Mouse (Mus musculus) retina, postnatal 7 days (tissue): ENCODE data around the gene Upp2.

ENCODE experiments used
- DNase-seq: peaks from one replicate; pipeline ENCODE4 v3.0.0-alpha.2; 2012; ENCODE audit warnings: low read depth, low spot score

Upp2 gene

DNA sequence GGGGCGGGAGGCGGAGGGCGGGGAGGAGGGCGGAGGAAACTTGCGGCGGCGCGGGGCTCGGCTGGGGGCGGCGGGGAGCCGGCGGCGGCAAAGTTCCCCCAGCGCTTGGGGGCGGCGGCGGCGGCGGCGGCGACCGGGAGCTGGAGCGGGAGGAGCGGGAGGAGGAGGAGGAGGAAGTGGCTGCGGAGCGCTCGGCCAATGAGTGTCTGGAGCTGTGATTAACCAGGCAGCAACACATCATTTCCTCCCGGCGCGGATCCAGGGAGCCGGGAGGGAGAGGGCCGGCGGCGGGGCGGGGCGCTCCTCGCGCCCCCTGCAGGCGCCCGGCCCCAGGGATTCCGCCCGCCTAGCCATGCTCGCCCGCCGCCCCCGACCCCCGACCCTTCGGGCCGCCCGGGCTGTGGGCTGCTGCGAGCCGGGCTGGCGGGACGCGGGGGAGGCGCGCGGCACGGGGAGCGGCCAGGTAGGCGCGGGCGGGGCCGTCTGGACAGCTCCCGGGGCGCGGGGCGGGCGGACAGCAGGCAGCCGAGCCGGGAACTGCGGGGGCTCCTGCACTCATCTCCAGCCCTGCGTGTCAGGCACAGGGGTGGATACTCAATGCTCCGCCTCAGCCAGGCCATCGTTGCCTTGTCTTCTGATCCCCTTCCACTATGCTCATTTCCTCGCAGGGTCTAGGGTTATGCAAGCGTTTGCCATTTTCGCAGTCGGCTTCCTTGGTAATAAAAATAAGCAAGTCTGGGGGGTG, at the start of gene Upp2, which contains the start of gene Acvr1:
Gene Upp2, plus strand, starts transcription at position 233 of the 745 bp plus-strand sequence.
Gene Acvr1, minus strand, starts transcription at position 92 of the 745 bp plus-strand sequence.
- DNase-seq, result peak; percentile 79

DNA sequence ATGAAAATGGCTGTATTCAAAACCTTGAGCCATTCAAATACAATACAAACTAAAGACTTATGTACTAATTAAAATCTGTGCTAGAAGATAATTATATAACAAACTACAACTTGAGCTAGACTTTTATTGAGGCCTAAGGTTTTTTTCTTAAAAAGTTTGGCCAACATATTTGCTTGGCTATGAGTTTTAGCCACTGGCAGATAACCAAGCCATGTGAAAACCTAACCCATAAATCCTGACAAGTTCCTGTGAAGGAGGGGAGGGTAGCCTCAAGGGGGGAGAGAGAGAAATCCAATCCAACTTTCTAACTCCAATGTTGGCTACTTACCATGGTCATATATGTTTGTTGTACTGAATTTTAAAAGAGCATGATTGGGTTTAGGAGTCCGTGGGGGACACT, 48.6 kb upstream of the Upp2 start:
- DNase-seq, result no peak

DNA sequence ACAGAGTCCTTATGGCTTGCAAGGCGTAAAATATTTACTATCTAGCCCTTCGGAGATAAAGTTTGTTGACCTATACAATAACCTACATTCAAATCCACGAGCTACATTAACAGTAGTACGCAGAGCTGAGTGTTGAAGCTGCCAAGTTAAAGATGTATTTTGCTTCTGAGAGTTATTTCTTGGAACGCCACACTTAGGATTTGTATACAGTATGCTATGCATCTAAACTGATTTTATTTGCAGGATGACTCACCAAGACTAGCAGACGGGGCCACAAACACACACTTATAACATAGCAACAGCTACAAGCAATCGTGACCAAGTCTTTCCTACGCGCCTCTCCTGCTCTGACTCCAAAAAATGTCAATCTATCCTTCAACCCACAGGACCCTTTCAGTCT, 46.4 kb upstream of the Upp2 start:
- no peak for DNase-seq

DNA sequence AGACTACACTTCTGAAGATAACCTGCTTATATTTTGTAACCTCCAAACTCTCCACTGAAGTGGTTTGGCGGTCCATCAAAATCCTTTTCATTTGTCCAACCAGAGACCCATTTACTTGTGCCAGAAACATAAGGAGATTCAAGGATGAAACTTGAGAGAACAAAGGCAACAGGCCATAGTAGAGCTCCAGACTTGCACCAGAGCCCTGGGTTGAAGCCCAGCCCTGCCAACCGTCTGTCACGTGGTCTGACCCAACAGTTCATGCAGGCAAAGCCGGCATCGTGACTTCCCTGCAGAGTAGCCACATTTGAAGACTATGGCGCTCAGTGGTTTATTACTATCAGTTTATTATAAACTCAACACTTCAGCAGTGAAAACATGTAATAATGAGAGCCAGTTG, 45.5 kb upstream of the Upp2 start:
- no peak for DNase-seq

DNA sequence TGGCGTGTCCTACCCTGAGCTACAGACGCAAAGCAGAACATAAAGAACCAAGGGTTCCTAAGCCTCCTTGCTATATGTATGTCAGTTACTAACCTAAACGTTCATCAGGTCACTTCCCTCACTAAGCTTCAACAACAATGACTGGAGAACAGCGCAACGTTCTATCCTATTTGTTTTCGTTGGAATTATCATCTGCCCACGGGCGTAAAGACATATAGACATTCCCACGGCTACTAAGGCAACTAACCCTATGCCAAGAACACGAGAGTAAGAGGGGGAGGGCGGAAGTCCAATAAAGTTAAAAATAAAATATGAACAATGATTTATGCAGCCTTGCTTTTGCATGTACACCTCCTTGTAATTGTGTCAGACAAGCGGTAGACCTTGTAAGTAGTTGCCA, 44.0 kb upstream of the Upp2 start:
- no peak for DNase-seq

DNA sequence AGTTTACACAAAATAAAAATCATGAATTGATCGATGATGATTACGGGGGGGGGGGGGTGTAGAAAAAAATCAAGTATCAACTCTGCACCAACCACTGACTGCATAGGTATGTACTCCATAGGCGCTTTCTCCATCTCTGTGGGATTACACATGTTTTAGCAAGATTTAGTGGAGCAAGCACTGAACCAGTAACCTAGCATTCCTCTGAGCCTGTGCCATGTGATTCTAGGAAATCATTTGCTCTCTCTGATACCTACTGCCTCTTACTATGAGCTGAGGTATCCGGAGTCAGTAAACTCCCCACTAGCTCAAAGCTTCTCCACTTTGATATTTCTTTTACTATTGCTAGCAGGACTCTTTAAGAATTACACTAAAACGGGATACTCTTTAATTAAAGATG, 43.2 kb upstream of the Upp2 start:
- no peak for DNase-seq

DNA sequence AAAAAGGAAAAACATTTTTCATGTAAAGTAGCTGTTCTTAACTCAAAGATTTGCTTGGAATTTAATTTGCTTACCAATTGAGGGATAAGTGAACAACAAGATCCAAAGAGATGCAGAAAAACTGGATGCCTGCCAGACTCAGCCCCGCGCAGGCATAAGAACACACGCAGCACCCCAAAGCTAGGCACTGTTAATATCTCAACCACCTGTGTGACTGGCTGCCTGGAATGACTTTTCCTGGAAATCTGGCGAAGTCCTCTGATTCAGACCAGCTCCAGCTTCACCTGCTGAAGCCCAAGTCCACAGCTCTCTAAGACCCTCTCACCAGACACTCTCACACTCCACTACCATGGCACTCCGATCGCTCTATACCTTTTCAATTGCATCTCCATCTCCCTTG, 42.7 kb upstream of the Upp2 start:
- DNase-seq, result no peak

DNA sequence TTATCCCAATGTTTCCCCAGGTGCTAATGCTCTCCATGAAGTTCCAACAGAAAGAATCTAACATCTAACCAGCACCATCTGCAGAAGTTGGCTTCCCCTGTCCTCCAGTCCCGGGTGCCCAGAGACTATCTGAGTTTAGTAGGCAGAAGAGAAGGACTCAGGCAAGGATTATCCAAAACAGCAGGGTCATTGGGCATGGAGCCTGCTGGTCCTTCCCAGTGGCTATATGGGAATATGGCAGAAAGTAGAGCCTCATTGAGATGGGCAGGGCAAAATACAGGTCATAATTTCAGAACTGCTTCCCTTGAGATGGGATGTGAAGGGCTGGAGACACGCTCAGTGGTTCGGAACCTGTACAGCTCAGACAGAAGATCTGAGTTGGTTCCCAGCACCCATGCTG, 39.3 kb upstream of the Upp2 start:
- DNase-seq, result no peak

DNA sequence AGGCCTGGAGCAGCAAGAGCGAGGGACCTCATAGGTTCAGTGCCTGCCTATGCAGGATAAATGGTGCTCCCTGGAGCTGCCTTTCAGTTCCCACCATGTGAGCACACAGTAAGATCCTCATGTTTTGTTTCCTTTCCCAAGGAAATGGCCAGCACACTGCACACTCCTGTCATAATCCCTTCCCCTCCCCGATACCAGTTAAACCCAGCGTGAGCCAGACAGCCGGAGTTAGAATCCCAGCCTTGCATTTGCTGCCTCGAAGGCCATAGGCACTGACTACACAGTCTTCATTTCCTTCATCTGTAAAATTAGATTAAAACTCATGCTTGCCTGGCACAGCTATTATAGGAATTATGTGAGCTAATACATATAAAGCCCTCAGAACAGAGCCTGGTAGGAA, 37.7 kb upstream of the Upp2 start:
- no peak for DNase-seq

DNA sequence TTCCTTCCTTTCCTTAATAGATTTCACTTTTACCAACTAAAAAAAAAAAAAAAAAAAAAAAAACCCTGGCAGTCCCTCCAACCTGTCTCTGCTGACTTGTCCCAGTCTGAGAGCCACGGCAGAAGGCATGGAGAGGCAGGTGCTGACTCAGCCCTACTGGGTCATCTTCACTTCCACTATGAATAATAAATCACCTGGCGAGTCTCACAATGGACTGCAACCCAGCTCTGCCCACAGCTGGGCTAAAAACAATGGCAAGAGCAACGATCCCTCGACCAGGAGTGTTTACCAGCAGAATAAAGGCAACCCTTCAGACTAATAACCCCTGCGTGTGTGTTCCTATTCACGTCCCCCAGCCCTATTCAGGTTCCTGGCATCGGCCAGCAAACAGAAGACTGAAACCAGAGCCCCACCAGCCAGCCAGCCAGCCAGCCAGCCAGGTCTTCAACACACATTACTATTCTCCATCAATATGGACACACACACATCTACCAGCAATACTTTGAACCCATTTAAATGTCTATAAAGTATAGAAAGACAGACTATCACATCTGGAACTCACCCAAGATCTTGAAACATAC, 37.1 kb upstream of the Upp2 start:
- no peak for DNase-seq

DNA sequence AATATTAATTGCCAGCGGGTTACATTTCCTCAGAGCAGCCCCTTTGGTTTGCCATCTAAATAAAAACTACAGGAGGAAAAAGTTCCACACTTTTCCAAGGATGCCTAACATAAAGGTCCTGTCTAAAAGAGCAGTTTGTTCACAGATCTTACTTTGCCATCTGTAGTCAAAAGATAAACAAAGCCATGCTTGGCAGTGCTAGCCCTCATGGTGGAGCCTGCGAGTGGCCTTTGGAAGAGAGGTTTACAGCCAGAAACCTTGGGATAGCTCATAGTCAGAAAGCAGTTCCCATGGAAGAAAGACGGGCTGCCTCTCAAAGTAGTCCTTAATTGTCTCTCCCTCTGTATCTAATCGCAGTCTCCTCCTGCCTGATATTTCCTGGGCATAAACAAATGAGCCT, 36.6 kb upstream of the Upp2 start:
- no peak for DNase-seq

DNA sequence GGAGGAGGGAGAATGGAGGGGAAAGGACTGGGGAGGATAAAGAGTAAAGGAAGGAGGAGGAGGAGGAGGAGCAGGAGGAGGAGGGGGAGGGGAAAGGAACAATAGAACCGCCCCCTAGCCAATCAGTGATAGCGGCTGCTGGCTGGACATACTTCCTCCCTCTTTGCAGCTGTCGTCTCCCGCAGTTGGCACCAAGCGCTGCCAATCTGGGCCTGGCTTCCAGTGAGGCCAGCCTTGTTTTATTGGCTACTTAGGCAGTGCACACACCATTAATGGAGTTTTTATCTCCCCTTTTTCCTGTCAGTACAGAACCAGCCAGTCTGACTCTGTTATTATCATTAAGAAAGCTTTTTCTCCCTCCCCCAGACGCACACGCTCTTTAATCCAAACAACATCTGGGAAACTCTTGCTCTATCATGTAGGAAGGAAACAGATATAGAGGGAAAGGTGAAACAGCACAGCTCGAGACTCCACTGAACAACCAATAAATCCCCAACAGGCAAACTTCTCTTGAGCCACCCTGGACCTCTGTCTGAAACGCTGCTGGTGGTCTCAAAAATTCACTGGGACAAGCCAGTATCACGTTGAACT, 34.7 kb upstream of the Upp2 start:
- peak; percentile 24 for DNase-seq

DNA sequence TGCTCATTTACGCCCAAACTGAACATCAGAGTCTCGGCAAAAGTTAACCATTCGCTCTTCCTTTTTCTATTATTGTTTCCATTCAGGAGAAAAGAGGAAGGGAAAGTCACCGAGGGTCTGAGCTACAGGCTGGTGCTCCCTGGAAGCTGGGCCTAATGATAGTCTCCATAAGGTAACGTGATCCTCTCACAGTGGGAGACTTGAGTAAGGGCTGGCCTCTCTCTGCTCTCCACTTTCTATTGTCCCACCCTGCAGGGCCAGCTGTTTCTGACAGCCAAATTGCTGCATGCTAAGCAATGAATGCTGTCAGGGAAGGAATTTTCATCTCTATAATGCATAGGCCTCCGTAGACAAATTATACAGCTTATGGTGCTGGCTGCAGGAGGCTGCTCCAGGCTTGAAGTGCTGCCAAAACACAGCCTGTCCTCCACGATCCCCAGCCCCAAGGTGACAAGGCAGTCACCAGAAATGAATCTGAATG, 33.5 kb upstream of the Upp2 start:
- no peak for DNase-seq

DNA sequence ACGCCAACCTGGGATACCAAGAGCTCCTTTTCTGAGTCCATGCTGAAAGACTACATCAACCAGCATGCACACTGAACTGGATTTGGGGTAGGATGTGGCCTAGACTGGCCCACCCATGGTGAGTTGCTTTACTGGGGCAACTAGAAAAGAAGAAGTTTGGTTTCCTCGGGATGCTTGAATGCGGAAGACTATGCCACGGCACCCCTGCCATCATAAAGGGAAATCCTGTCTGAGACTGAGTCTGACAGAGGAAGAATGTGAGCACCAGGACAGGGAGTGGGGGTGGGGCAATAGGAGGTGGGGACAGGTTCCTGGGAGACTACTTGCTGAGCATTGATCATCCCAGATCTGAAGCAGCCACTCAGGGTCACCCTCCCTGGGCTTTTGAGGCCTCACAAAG, 32.7 kb upstream of the Upp2 start:
- DNase-seq, result no peak

DNA sequence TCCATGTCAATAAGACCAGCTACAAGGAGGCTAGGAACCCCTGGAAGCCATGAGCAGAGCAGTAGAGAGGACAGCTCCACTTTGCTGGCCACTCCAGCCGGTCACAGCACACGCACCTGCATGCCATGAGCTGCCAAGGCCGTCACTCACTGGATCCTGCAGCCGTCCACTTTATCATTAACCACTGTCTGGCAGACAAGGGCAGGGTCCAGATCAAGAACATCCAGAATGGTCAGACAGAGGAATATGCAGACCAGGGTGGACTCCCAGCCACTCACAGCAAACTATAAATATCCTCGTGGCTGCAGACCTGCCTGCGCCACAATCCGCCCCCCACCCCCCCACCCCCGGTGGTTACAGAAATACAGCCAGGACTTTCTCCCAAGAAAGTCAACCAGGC, 31.9 kb upstream of the Upp2 start:
- no peak for DNase-seq

DNA sequence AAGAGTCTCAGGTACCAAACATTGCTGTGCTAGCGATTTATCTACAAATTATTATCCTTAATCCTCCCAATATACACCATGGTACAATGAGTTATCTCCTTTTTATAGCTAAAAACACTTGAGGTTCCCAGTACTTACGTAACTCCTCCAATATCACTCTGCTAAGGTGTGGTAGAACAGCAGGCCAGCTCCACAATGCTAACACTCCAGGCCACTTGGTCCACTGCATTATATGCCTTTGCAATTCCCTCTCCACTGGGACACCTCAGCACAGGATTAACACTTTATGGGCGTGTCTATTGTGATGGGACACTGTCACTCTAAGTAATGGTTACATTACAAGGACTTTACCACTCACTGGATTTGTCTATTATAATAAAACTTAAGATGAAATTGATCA, 30.3 kb upstream of the Upp2 start:
- DNase-seq, result no peak

DNA sequence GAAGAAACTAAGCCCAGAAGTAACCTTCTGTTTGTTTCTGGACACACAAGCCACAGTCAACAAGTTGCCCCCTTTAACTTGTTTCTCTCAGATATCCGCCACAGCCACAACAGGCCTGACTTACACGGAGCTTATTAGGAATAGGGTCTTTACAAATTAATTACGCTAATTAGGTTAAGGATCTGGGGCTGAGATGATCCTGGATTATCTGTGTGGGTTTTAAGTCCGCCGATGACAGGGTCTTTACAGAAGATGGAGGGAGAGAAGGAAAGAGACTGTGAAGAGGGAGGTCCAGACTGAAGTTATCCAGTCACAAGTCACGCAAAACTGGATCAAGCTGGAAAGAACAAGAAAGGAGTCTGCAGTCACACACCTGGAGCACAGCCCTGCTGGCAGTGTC, 28.9 kb upstream of the Upp2 start:
- DNase-seq, result peak; percentile 55

DNA sequence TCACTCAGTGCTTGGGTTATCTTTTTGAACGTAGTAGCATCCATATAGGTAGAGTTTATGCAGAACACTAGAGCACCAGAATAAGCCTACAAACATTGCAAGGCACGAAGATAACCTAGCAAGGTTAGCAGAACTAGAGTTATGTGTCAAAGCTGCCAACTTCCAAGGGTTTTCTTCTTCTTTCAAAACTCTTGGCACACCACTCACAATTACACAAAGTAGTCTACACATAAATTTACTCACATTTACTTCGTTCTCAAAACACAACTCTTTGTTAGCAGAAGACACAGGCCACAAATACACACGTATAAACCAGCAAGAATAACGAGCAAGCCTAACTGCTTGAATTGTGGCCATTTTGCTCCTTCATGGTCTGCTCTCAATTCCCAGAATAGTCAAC, 23.8 kb upstream of the Upp2 start:
- DNase-seq, result no peak

DNA sequence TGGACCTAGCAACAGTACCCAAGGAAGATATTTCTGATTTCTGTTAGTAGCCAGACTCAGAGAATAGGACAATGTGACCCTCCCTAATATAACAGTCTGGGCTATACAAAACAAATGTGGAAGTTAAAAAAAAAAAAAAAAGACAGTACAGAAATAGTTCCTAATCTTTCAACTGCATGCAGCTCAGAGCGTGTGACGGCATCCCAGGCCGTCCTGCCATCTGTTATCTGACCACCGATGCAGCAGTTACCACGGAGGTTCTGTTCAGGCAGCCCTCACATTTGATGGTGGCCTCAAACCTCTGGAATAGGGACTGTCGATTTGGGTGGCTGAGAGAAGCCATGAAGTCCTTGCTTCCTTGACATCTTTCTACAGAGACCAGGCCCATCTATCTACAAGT, 22.7 kb upstream of the Upp2 start:
- DNase-seq, result no peak

DNA sequence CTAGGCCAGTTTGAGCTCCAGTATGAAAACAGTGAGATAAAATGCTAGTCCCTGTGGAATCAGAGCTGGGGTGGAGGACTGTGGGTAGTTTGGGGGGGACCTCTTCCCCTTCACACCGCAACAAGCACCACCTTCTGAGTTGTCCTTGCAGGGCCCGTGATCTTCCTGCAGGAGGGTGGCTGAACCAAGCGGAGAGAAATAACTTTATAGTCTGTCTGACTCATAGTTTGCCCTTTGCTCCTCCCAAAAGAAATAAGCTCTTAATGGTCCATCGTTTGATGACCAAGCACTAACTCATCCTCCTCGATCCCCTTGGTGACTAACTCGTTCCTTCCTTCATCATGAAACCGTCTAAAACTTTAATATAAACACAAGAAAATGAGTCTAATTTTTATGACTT, 20.8 kb upstream of the Upp2 start:
- DNase-seq, result no peak

DNA sequence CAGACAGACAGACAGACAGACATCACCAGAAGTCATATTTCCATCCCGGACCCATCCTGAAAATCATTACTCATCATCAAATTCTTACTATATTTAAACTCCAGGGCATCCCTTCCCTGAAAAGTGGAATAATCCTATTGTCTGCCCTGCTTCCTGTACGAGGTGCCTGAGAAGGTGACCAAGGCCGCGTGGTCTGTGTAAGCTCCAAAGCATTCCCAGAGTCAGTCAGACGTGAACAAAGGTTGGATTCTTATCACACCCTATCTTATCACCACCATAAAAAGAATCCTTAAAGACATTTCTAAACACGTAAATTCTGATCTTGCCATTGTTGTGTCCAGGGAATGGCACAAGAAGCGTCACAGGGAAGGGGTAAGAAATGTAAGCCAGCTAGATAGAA, 18.2 kb upstream of the Upp2 start:
- DNase-seq, result no peak

DNA sequence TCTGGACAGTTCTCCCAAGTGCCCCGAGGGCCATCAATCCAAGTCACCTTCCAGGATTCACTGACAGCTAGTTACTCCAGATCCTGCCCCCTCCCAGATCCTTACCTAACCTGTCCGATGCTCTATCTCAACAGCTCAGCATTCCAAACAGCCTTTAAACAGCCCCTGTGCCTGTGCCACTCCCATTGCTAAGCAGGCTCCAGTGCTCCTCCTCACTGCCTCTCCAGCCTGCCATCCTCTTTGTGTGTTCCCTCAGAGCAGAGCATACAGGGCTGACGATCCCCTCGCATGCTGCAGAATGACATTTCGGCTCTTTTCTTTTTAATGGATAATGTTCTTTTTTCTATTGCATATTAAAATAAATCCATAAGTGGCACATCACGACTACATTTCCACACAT, 17.1 kb upstream of the Upp2 start:
- no peak for DNase-seq

DNA sequence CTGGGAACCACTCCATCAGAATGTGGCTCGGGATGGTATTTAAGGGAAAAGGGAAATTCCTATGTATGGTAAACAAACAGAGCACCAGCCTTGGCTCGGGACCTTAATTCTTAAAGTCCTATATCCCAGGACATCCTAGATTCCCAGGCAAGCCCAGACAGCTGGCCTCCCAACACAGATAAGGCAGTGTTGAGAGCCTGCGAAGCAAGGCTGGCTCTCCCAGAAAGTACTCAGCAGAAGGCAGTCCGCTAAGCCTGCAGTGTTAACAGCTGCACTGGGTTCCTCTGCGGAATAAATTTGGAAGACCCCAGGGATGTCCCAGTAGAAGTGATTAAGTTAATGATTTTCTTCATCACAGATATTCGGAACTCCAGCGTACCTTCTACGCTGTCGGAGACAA, 16.6 kb upstream of the Upp2 start:
- no peak for DNase-seq
